Mouse (Mus musculus): ENCODE measurements at regions not wholly inside any gene's neighbourhood (a gene's known extent, or its start where the extent isn't known, plus 50 kb on each side); places are given as distances from the start of the nearest gene placed in this dataset.

GRCm38 (mm10) chr8:11909146-11909545 is 68.9 kb downstream of the Tex29 start:
- 64% methylated on average over 3 of the region's 3 CpGs for WGBS
- TF ChIP-seq CTCF (IDR thresholded peaks at IDR 0.05) (no peak), EP300 (IDR thresholded peaks at IDR 0.05) (no peak)
- Histone ChIP-seq H3K27me3 (replicated peaks; ENCODE audit: insufficient read depth, low read length) (no peaks in the 10 kb centered on the region), H3K9me3 (ENCODE audit: low read length) (no peaks in the 10 kb centered on the region), H3K4me2 (replicated peaks; ENCODE audit: low read depth, low read length) (no peak overlapping the region), H3K9ac (replicated peaks; ENCODE audit: low read depth) (no peak overlapping the region), H3K4me1 (ENCODE audit: insufficient read depth, low read depth, low read length) (no peaks in the 10 kb centered on the region; the same call in 1 of the 2 replicates), H3K4me3 (ENCODE audit: low read depth, low read length) (no peak overlapping the region), H3K36me3 (ENCODE audit: insufficient read depth, low read length) (no peaks in the 10 kb centered on the region), H3K27ac (ENCODE audit: low read length) (no peak overlapping the region)
- no peak for DNase-seq (ENCODE audit: low spot score)
- ATAC-seq, result no peak

- 28% methylated on average over 18 of the region's 18 CpGs for WGBS
- Histone ChIP-seq H3K4me3 (ENCODE audit: low read depth, low read length) (no peak overlapping the region), H3K27ac (ENCODE audit: low read length) (peak overlapping the region; percentile 47), H3K4me1 (ENCODE audit: insufficient read depth, low read depth, low read length) (peaks cover 6% of the 10 kb centered on the region; the same call in 1 of the 2 replicates), H3K9me3 (ENCODE audit: low read length) (no peaks in the 10 kb centered on the region), H3K4me2 (replicated peaks; ENCODE audit: low read depth, low read length) (no peak overlapping the region), H3K27me3 (replicated peaks; ENCODE audit: insufficient read depth, low read length) (no peaks in the 10 kb centered on the region), H3K9ac (replicated peaks; ENCODE audit: low read depth) (no peak overlapping the region), H3K36me3 (ENCODE audit: insufficient read depth, low read length) (no peaks in the 10 kb centered on the region)
- DNase-seq (ENCODE audit: low spot score) (peak; percentile 79), ATAC-seq (peak; percentile 80)
- peak; percentile 76 for TF ChIP-seq EP300 (IDR thresholded peaks at IDR 0.05)
- no peak for TF ChIP-seq CTCF (IDR thresholded peaks at IDR 0.05)
Measured at GRCm38 (mm10) chr8:11911639-11912450, 71.6 kb downstream of the Tex29 start.

GRCm38 (mm10) chr8:11912451-11913128 is 72.3 kb downstream of the Tex29 start:
- TF ChIP-seq EP300 (IDR thresholded peaks at IDR 0.05), result no peak
- TF ChIP-seq CTCF (IDR thresholded peaks at IDR 0.05), result no peak
- Histone ChIP-seq H3K9me3 (ENCODE audit: low read length) (no peaks in the 10 kb centered on the region), H3K4me1 (ENCODE audit: insufficient read depth, low read depth, low read length) (peaks cover 6% of the 10 kb centered on the region; the same call in 1 of the 2 replicates), H3K27ac (ENCODE audit: low read length) (peak overlapping the region; percentile 16; the same call in 1 of the 2 replicates), H3K4me2 (replicated peaks; ENCODE audit: low read depth, low read length) (no peak overlapping the region), H3K36me3 (ENCODE audit: insufficient read depth, low read length) (no peaks in the 10 kb centered on the region), H3K27me3 (replicated peaks; ENCODE audit: insufficient read depth, low read length) (no peaks in the 10 kb centered on the region), H3K4me3 (ENCODE audit: low read depth, low read length) (no peak overlapping the region), H3K9ac (replicated peaks; ENCODE audit: low read depth) (no peak overlapping the region)
- WGBS, result 65% methylated on average over 17 of the region's 17 CpGs
- no peak for DNase-seq (ENCODE audit: low spot score)
- no peak for ATAC-seq

- H3K9ac ChIP-seq (replicated peaks; ENCODE audit: low read depth), result no peak overlapping the region
- peaks cover 6% of the 10 kb centered on the region; the same call in 1 of the 2 replicates for H3K4me1 ChIP-seq (ENCODE audit: insufficient read depth, low read depth, low read length)
- 67% methylated on average over 12 of the region's 12 CpGs for WGBS
- no peak overlapping the region for H3K4me3 ChIP-seq (ENCODE audit: low read depth, low read length)
- H3K9me3 ChIP-seq (ENCODE audit: low read length), result no peaks in the 10 kb centered on the region
- H3K36me3 ChIP-seq (ENCODE audit: insufficient read depth, low read length), result no peaks in the 10 kb centered on the region
- no peak for TF ChIP-seq CTCF (IDR thresholded peaks at IDR 0.05)
- TF ChIP-seq EP300 (IDR thresholded peaks at IDR 0.05), result no peak
- peak overlapping the region; percentile 38; the same call in 1 of the 2 replicates for H3K27ac ChIP-seq (ENCODE audit: low read length)
- no peak overlapping the region for H3K4me2 ChIP-seq (replicated peaks; ENCODE audit: low read depth, low read length)
- DNase-seq (ENCODE audit: low spot score) (peak; percentile 18), ATAC-seq (peak; percentile 27)
- H3K27me3 ChIP-seq (replicated peaks; ENCODE audit: insufficient read depth, low read length), result no peaks in the 10 kb centered on the region
Measured at GRCm38 (mm10) chr8:11913129-11913900, 73.0 kb downstream of the Tex29 start.

- DNase-seq (ENCODE audit: low spot score), result no peak
- Histone ChIP-seq H3K27ac (ENCODE audit: low read length) (peak overlapping the region; percentile 38; the same call in 1 of the 2 replicates), H3K9ac (replicated peaks; ENCODE audit: low read depth) (no peak overlapping the region), H3K27me3 (replicated peaks; ENCODE audit: insufficient read depth, low read length) (no peaks in the 10 kb centered on the region), H3K9me3 (ENCODE audit: low read length) (no peaks in the 10 kb centered on the region), H3K36me3 (ENCODE audit: insufficient read depth, low read length) (no peaks in the 10 kb centered on the region), H3K4me2 (replicated peaks; ENCODE audit: low read depth, low read length) (no peak overlapping the region), H3K4me3 (ENCODE audit: low read depth, low read length) (no peak overlapping the region), H3K4me1 (ENCODE audit: insufficient read depth, low read depth, low read length) (peaks cover 6% of the 10 kb centered on the region; the same call in 1 of the 2 replicates)
- ATAC-seq, result no peak
- 67% methylated on average over 7 of the region's 7 CpGs for WGBS
- TF ChIP-seq CTCF (IDR thresholded peaks at IDR 0.05), result no peak
- TF ChIP-seq EP300 (IDR thresholded peaks at IDR 0.05), result no peak
Measured at GRCm38 (mm10) chr8:11914131-11914530, 73.9 kb downstream of the Tex29 start.
